Mouse (Mus musculus) CH12.LX (cell line): Measurements from ENCODE around the gene Fnbp1. TPM values are rescaled to one million over a fixed set of nuclear protein-coding genes. Genes with fewer than 3 reads are reported as not detected.

Experiments used
- DNase-seq: peaks from one replicate; pipeline ENCODE4 v3.0.0-alpha.2; 2013; ENCODE audit errors: extremely low read depth
- H3K27ac ChIP-seq: 2 replicates; pipeline ENCODE4 v1.5.1; 2012; ENCODE audit warnings: low read depth, mild to moderate bottlenecking, control low read depth, moderate library complexity; ENCODE audit not compliant: insufficient read depth
- H3K27me3 ChIP-seq: replicated peaks from 2 replicates; pipeline ENCODE3; 2012; ENCODE audit warnings: inconsistent platforms
- H3K36me3 ChIP-seq, 2 experiments: replicated peaks in 1 of 2; 2 replicates each; pipeline versions ENCODE3 to v1.6.1; 2012; ENCODE audit warnings: inconsistent platforms in 1 of 2, low read length in 1 of 2, mild to moderate bottlenecking in 1 of 2, mixed read lengths in 1 of 2, moderate library complexity in 1 of 2; ENCODE audit not compliant: control insufficient read depth in 1 of 2, insufficient read depth in 1 of 2
- H3K4me1 ChIP-seq, 2 experiments: 2 replicates each; pipeline ENCODE4 v1.6.1; 2012; ENCODE audit warnings: inconsistent platforms in 1 of 2, moderate library complexity in 1 of 2; ENCODE audit not compliant: insufficient read depth in 2 of 2, control insufficient read depth in 1 of 2
- H3K4me2 ChIP-seq: 2 replicates; pipeline ENCODE4 v1.6.1; 2012; ENCODE audit warnings: low read depth, mild to moderate bottlenecking, control low read depth; ENCODE audit not compliant: poor library complexity, insufficient read depth, severe bottlenecking
- H3K4me3 ChIP-seq, 3 experiments: fragments of 150-350 bp in 1 of 3; sonication (generic) in 1 of 3; replicated peaks in 1 of 3; 2 replicates each; pipeline versions ENCODE3 to v1.5.1; 2011 to 2012; ENCODE audit warnings: low read depth in 2 of 3, low read length in 2 of 3, mild to moderate bottlenecking in 2 of 3, moderate library complexity in 2 of 3, control low read depth in 1 of 3, improper control_type of control experiment in 1 of 3, inconsistent platforms in 1 of 3, mixed read lengths in 1 of 3; ENCODE audit not compliant: poor library complexity in 1 of 3
- H3K79me2 ChIP-seq: replicated peaks from 2 replicates; pipeline ENCODE4 v1.6.1; 2012; ENCODE audit warnings: mild to moderate bottlenecking, moderate library complexity; ENCODE audit not compliant: control insufficient read depth, poor library complexity, insufficient read depth, severe bottlenecking; ENCODE audit errors: extremely low read depth
- H3K9ac ChIP-seq: 2 replicates; pipeline ENCODE4 v1.6.1; 2012; ENCODE audit warnings: low read depth, mild to moderate bottlenecking, control low read depth, moderate library complexity; ENCODE audit not compliant: insufficient read depth
- H3K9me3 ChIP-seq: replicated peaks from 2 replicates; pipeline ENCODE3; 2012; ENCODE audit warnings: low read length, inconsistent platforms, mixed read lengths
- CHD1 ChIP-seq: IDR thresholded peaks from 2 replicates; pipeline ENCODE4 v1.6.1; 2012; ENCODE audit warnings: low read depth, low read length, improper control_type of control experiment, inconsistent platforms
- ELF1 ChIP-seq: IDR thresholded peaks from 2 replicates; pipeline ENCODE4 v1.6.1; 2014; ENCODE audit warnings: low read depth, mild to moderate bottlenecking, inconsistent platforms, low read length, improper control_type of control experiment
- EP300 ChIP-seq: IDR thresholded peaks from 2 replicates; pipeline ENCODE4 v1.6.1; 2011; ENCODE audit warnings: low read length, improper control_type of control experiment
- IRF4 ChIP-seq: IDR thresholded peaks from 2 replicates; pipeline ENCODE4 v1.6.1; 2014; ENCODE audit warnings: low read depth, mild to moderate bottlenecking, inconsistent platforms, low read length, improper control_type of control experiment
- JUN ChIP-seq: IDR thresholded peaks from 2 replicates; pipeline ENCODE4 v1.6.1; 2011; ENCODE audit warnings: low read depth, mild to moderate bottlenecking, low read length, improper control_type of control experiment, moderate library complexity; ENCODE audit not compliant: insufficient read depth
- JUND ChIP-seq: conservative IDR thresholded peaks from 2 replicates; pipeline ENCODE4 v1.6.1; 2011; ENCODE audit warnings: low read depth, low read length, improper control_type of control experiment
- KAT2A ChIP-seq: IDR thresholded peaks from 2 replicates; pipeline ENCODE4 v1.6.1; 2012; ENCODE audit warnings: low read length, improper control_type of control experiment, inconsistent platforms; ENCODE audit not compliant: insufficient replicate concordance
- MAFK ChIP-seq: IDR thresholded peaks from 2 replicates; pipeline ENCODE4 v1.6.1; 2011; ENCODE audit warnings: low read length, improper control_type of control experiment; ENCODE audit not compliant: insufficient replicate concordance
- MEF2A ChIP-seq: IDR thresholded peaks from 2 replicates; pipeline ENCODE4 v1.6.1; 2014; ENCODE audit warnings: low read depth, mild to moderate bottlenecking, inconsistent platforms, low read length, improper control_type of control experiment, borderline replicate concordance
- MXI1 ChIP-seq: IDR thresholded peaks from 2 replicates; pipeline ENCODE4 v1.6.1; 2011; ENCODE audit warnings: mild to moderate bottlenecking, low read depth, low read length, improper control_type of control experiment
- MYC ChIP-seq: IDR thresholded peaks from 2 replicates; pipeline ENCODE4 v1.6.1; 2011; ENCODE audit warnings: low read depth, mild to moderate bottlenecking, improper control_type of control experiment, low read length
- NELFE ChIP-seq: IDR thresholded peaks from 2 replicates; pipeline ENCODE4 v1.6.1; 2011; ENCODE audit warnings: low read depth, low read length, improper control_type of control experiment
- NRF1 ChIP-seq: IDR thresholded peaks from 2 replicates; pipeline ENCODE4 v1.6.1; 2014; ENCODE audit warnings: low read depth, mild to moderate bottlenecking, inconsistent platforms, low read length, improper control_type of control experiment, moderate library complexity
- POLR2A ChIP-seq: IDR thresholded peaks from 2 replicates; pipeline ENCODE4 v1.6.1; 2011; ENCODE audit warnings: low read depth, mild to moderate bottlenecking, improper control_type of control experiment, low read length
- RAD21 ChIP-seq: IDR thresholded peaks from 2 replicates; pipeline ENCODE4 v1.6.1; 2011; ENCODE audit warnings: low read depth, mild to moderate bottlenecking, low read length, improper control_type of control experiment, moderate library complexity
- RCOR1 ChIP-seq: conservative IDR thresholded peaks from 2 replicates; pipeline ENCODE4 v1.6.1; 2012; ENCODE audit warnings: low read depth, mild to moderate bottlenecking, inconsistent platforms, low read length, improper control_type of control experiment
- SIN3A ChIP-seq: IDR thresholded peaks from 2 replicates; pipeline ENCODE4 v1.6.1; 2012; ENCODE audit warnings: low read length, improper control_type of control experiment, inconsistent platforms
- SMC3 ChIP-seq: IDR thresholded peaks from 2 replicates; pipeline ENCODE4 v1.6.1; 2011; ENCODE audit warnings: low read depth, low read length, improper control_type of control experiment
- UBTF ChIP-seq: IDR thresholded peaks from 2 replicates; pipeline ENCODE4 v1.6.1; 2012; ENCODE audit warnings: low read depth, mild to moderate bottlenecking, inconsistent platforms, low read length, improper control_type of control experiment, moderate library complexity
- USF1 ChIP-seq: IDR thresholded peaks from 2 replicates; pipeline ENCODE4 v1.6.1; 2014; ENCODE audit warnings: low read depth, mild to moderate bottlenecking, inconsistent platforms, low read length, improper control_type of control experiment
- USF2 ChIP-seq: conservative IDR thresholded peaks from 2 replicates; pipeline ENCODE4 v1.6.1; 2011; ENCODE audit warnings: low read depth, low read length, improper control_type of control experiment
- ZMIZ1 ChIP-seq: IDR thresholded peaks from 2 replicates; pipeline ENCODE4 v1.6.1; 2012; ENCODE audit warnings: low read depth, mild to moderate bottlenecking, inconsistent platforms, low read length, improper control_type of control experiment
- ZNF384 ChIP-seq: IDR thresholded peaks from 2 replicates; pipeline ENCODE4 v1.6.1; 2012; ENCODE audit warnings: low read depth, low read length, improper control_type of control experiment, inconsistent platforms
- dilution Hi-C: fragments of 300-500 bp; cut with MboI; formaldehyde crosslinking; loops from 2 replicates; pipeline ENCODE4 v1.14.3; 2020; ENCODE audit warnings: low sequenced_read_pairs; ENCODE audit not compliant: extremely low pct_unique_long_range_greater_than_20kb, extremely low pct_ligation_motif_present
- in situ Hi-C: fragments of 300-500 bp; cut with MboI; formaldehyde crosslinking; loops from 3 replicates; pipeline ENCODE4 v1.14.3; 2019; ENCODE audit warnings: low sequenced_read_pairs, low pct_ligation_motif_present, low pct_unique_long_range_greater_than_20kb, mixed read lengths
- polyA plus RNA-seq: library from polyadenylated mRNA; unstranded; fragments of >175 nt; gene quantifications from 2 replicates; pipeline ENCODE4 v1.2.1, GENCODE M21; 2012; ENCODE audit warnings: low read depth; ENCODE audit not compliant: insufficient read length
- total RNA-seq, 2 experiments: library from RNA; depleted of rRNA; stranded (reverse); fragments of 300-350 nt in 1 of 2; fragments of >200 nt in 1 of 2; gene quantifications; 2 replicates each; pipeline ENCODE4 v1.2.3; 2012 to 2014

The Fnbp1 gene
- total and polyA plus RNA-seq, 3 experiments = 29.6 to 133 (median 50.5) TPM

DNA sequence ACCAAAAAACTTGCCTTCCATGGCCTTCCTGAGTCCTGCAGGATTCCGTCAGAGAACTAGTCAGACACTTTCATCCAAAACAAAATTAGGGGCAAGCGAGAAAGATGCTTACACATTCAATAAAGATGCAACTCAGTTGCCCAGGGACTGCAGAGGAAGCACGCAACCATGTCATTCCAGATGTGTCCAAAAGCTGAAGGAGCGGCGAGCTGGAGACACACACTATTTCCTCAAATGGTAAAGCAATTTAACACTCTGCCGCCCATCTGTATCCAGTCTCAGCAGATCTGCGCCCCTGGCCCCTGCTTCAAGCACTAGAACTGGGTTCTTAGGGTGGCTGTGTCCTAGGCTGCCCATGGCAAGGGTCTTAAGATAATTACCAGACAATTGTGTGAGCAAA lies 66.0 kb downstream of the Fnbp1 start:
- no peak overlapping the region for H3K9ac ChIP-seq
- in situ Hi-C loops (no loop called here), dilution Hi-C loops (no loop called here)
- TF ChIP-seq SIN3A = no peak
- TF ChIP-seq ZMIZ1 = no peak
- TF ChIP-seq KAT2A = no peak
- no peak for TF ChIP-seq MXI1
- TF ChIP-seq JUN = no peak
- TF ChIP-seq USF1 = no peak
- TF ChIP-seq POLR2A = no peak
- TF ChIP-seq MAFK = no peak
- no peak for TF ChIP-seq RCOR1
- TF ChIP-seq IRF4 = no peak
- TF ChIP-seq NELFE = no peak
- DNase-seq = no peak
- H3K79me2 ChIP-seq = peaks cover 3% of the 10 kb centered on the region; the same call in 1 of the 2 replicates
- H3K27me3 ChIP-seq = no peaks in the 10 kb centered on the region
- peaks cover 18 to 71% of the 10 kb centered on the region in 2 experiments for H3K4me1 ChIP-seq
- peaks cover 10% of the 10 kb centered on the region for H3K9me3 ChIP-seq
- H3K4me3 ChIP-seq = no peak overlapping the region
- peaks cover 63 to 91% of the 10 kb centered on the region in 2 experiments for H3K36me3 ChIP-seq
- H3K4me2 ChIP-seq = no peak overlapping the region
- H3K27ac ChIP-seq = no peak overlapping the region

GRCm38 (mm10) chr2:31075168-31075567 lies 66.6 kb downstream of the Fnbp1 start:
- Histone ChIP-seq H3K4me3 (no peak overlapping the region), H3K79me2 (peaks cover 3% of the 10 kb centered on the region; the same call in 1 of the 2 replicates), H3K36me3 (peaks cover 60 to 89% of the 10 kb centered on the region in 2 experiments), H3K9ac (no peak overlapping the region), H3K9me3 (peaks cover 10% of the 10 kb centered on the region), H3K4me1 (peaks cover 12 to 69% of the 10 kb centered on the region in 2 experiments), H3K27ac (no peak overlapping the region), H3K4me2 (no peak overlapping the region), H3K27me3 (no peaks in the 10 kb centered on the region)
- TF ChIP-seq MYC (no peak), IRF4 (peak; percentile 43; the same call in 1 of the 2 replicates), ZNF384 (peak; percentile 86), EP300 (0 out of 2 replicates have a peak, but pooled peaks have one; percentile 23), RAD21 (no peak)
- in situ Hi-C loops = no loop called here
- no peak for DNase-seq
- dilution Hi-C loops = no loop called here

- in situ Hi-C loops = loop anchor here (25.0 kb wide), 1 partner anchor 393 kb away; the partner anchor contains the start of gene Ass1
Measured at GRCm38 (mm10) chr2:31069506-31069905, 72.3 kb downstream of the Fnbp1 start.

More at GRCm38 (mm10) chr2:31069506-31069905, 72.3 kb downstream of the Fnbp1 start:
- peaks cover 18 to 48% of the 10 kb centered on the region in 2 experiments for H3K4me1 ChIP-seq
- H3K79me2 ChIP-seq = peaks cover 16% of the 10 kb centered on the region
- H3K9ac ChIP-seq = no peak overlapping the region
- peak overlapping the region; percentile 90 for H3K27ac ChIP-seq
- no peaks in the 10 kb centered on the region for H3K27me3 ChIP-seq
- no peak overlapping the region for H3K4me2 ChIP-seq
- TF ChIP-seq MEF2A = no peak
- TF ChIP-seq NELFE = no peak
- no peak for TF ChIP-seq UBTF
- no peak for TF ChIP-seq SMC3
- no peak for TF ChIP-seq USF2
- TF ChIP-seq CHD1 = no peak
- no peak for TF ChIP-seq KAT2A
- TF ChIP-seq JUN = no peak
- TF ChIP-seq NRF1 = no peak
- TF ChIP-seq JUND = no peak
- no peak for TF ChIP-seq ELF1
- TF ChIP-seq, all 38 proteins: peak for 0
- Histone ChIP-seq H3K9me3 (peaks cover 17% of the 10 kb centered on the region), H3K4me3 (no peak overlapping the region), H3K36me3 (peaks cover 44 to 90% of the 10 kb centered on the region in 2 experiments)
- no peak for DNase-seq
- dilution Hi-C loops = no loop called here
